Mouse (Mus musculus) kidney, embryonic 16.5 days (tissue): Measurements from ENCODE around the gene Slc9a1. TPM values are rescaled to one million over a fixed set of nuclear protein-coding genes. Genes with fewer than 3 reads are reported as not detected.

Source experiments
- ATAC-seq: fragments of 200-750 bp; cut with Nextera tagmentation; 2 replicates; pipeline ENCODE4 v1.8.0; 2017; ENCODE audit warnings: moderate TSS enrichment; ENCODE audit not compliant: low FRiP score, low TSS enrichment
- H3K27ac ChIP-seq: fragments of 300-500 bp; sonication (generic); 2 replicates; pipeline ENCODE4 v1.5.1; 2014; ENCODE audit warnings: low read length
- H3K27me3 ChIP-seq: fragments of 300-500 bp; sonication (generic); 2 replicates; pipeline ENCODE4 v1.6.1; 2014; ENCODE audit warnings: low read length, control low read depth, mixed read lengths; ENCODE audit not compliant: insufficient read depth
- H3K36me3 ChIP-seq: fragments of 300-500 bp; sonication (generic); 2 replicates; pipeline ENCODE4 v1.6.1; 2014; ENCODE audit warnings: low read length, control low read depth, mixed read lengths; ENCODE audit not compliant: insufficient read depth
- H3K4me1 ChIP-seq: fragments of 300-500 bp; sonication (generic); 2 replicates; pipeline ENCODE4 v1.6.1; 2014; ENCODE audit warnings: low read length, control low read depth, mixed read lengths; ENCODE audit not compliant: insufficient read depth
- H3K4me2 ChIP-seq: fragments of 300-500 bp; sonication (generic); replicated peaks from 2 replicates; pipeline ENCODE4 v1.6.1; 2014; ENCODE audit warnings: low read depth, low read length
- H3K4me3 ChIP-seq: fragments of 300-500 bp; sonication (generic); 2 replicates; pipeline ENCODE4 v1.5.1; 2014; ENCODE audit warnings: mild to moderate bottlenecking, low read length
- H3K9ac ChIP-seq: fragments of 300-500 bp; sonication (generic); replicated peaks from 2 replicates; pipeline ENCODE4 v1.6.1; 2014; ENCODE audit warnings: low read length
- H3K9me3 ChIP-seq: fragments of 300-500 bp; sonication (generic); 2 replicates; pipeline ENCODE4 v1.6.1; 2016; ENCODE audit warnings: low read length, control low read depth
- WGBS: fragments of 180-500 bp; shearing (Covaris S2); extraction: QIAGEN DNeasy Blood & Tissue Kit; methylation state at CpG from one replicate; pipeline ENCODE4 v1.1.7; 2014; 5-methylcytosine and 5-hydroxymethylcytosine counted together
- polyA plus RNA-seq: library from polyadenylated mRNA; unstranded; fragments of >200 nt; fragmentation: Nextera tagmentation; extraction: Ambion mirVana; gene quantifications from 2 replicates; pipeline ENCODE4 v1.2.1, GENCODE M21; 2015

Slc9a1 gene
- polyA plus RNA-seq, 1 experiment from 2014 or later = 9.5 TPM

- Histone ChIP-seq H3K9me3 (no peaks in the 10 kb centered on the region), H3K4me2 (no peak overlapping the region), H3K36me3 (no peaks in the 10 kb centered on the region), H3K4me3 (no peak overlapping the region), H3K4me1 (peaks cover 27% of the 10 kb centered on the region), H3K27me3 (no peaks in the 10 kb centered on the region), H3K27ac (no peak overlapping the region), H3K9ac (no peak overlapping the region)
- no peak for ATAC-seq
These were observed 17.5 kb downstream of the Slc9a1 start for GRCm38 (mm10) chr4:133387053-133387452.

GRCm38 (mm10) chr4:133388781-133389552 lies 19.5 kb downstream of the Slc9a1 start:
- Histone ChIP-seq H3K9ac (no peak overlapping the region), H3K36me3 (no peaks in the 10 kb centered on the region), H3K27me3 (no peaks in the 10 kb centered on the region), H3K4me2 (no peak overlapping the region), H3K4me1 (peaks cover 27% of the 10 kb centered on the region), H3K9me3 (no peaks in the 10 kb centered on the region), H3K4me3 (no peak overlapping the region), H3K27ac (peak overlapping the region; percentile 44; the same call in 1 of the 2 replicates)
- 79% methylated on average over 16 of the region's 16 CpGs for WGBS
- ATAC-seq = 0 out of 2 replicates have a peak, but pooled peaks have one; percentile 53

DNA sequence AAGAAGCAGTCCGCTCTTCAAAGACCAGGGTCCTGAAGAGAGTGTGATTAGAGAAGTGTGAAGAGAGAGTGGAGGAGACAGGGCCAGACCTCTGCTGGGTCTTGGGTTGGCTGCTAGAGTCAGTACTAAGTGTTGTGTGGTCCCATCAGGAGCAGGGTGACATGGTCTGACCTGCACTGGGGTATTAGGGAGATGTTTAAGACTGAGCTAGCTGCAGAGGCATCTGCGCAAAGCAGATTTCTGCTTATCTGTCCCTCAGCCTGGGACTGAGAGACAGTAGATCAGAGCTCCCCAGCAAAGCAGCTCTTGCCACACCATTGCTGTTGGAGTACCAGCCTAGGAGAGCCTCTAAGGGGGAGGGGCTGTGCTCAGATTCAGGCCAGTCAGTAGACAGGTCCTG lies 20.5 kb downstream of the Slc9a1 start:
- Histone ChIP-seq H3K36me3 (no peaks in the 10 kb centered on the region), H3K4me3 (no peak overlapping the region), H3K27me3 (no peaks in the 10 kb centered on the region), H3K27ac (peak overlapping the region; percentile 44; the same call in 1 of the 2 replicates), H3K9me3 (no peaks in the 10 kb centered on the region), H3K4me2 (no peak overlapping the region), H3K4me1 (peaks cover 38% of the 10 kb centered on the region), H3K9ac (no peak overlapping the region)
- WGBS = 84% methylated on average over 2 of the region's 2 CpGs
- no peak for ATAC-seq

GRCm38 (mm10) chr4:133390585-133390984 lies 21.1 kb downstream of the Slc9a1 start:
- Histone ChIP-seq H3K9me3 (no peaks in the 10 kb centered on the region), H3K27ac (0 out of 2 replicates have a peak overlapping the region, but pooled peaks have one; percentile 12), H3K36me3 (no peaks in the 10 kb centered on the region), H3K4me1 (peaks cover 43% of the 10 kb centered on the region), H3K9ac (no peak overlapping the region), H3K4me3 (no peak overlapping the region), H3K27me3 (no peaks in the 10 kb centered on the region), H3K4me2 (no peak overlapping the region)
- 92% methylated on average over 6 of the region's 6 CpGs for WGBS
- ATAC-seq = no peak

- Histone ChIP-seq H3K9ac (no peak overlapping the region; the same call in 1 of the 2 replicates), H3K27ac (peak overlapping the region; percentile 12), H3K27me3 (no peaks in the 10 kb centered on the region), H3K9me3 (no peaks in the 10 kb centered on the region), H3K4me1 (peaks cover 50% of the 10 kb centered on the region), H3K4me3 (no peak overlapping the region), H3K36me3 (no peaks in the 10 kb centered on the region), H3K4me2 (no peak overlapping the region)
- 63% methylated on average over 18 of the region's 18 CpGs for WGBS
- no peak for ATAC-seq
These were observed 21.9 kb downstream of the Slc9a1 start for GRCm38 (mm10) chr4:133391185-133392040.

DNA sequence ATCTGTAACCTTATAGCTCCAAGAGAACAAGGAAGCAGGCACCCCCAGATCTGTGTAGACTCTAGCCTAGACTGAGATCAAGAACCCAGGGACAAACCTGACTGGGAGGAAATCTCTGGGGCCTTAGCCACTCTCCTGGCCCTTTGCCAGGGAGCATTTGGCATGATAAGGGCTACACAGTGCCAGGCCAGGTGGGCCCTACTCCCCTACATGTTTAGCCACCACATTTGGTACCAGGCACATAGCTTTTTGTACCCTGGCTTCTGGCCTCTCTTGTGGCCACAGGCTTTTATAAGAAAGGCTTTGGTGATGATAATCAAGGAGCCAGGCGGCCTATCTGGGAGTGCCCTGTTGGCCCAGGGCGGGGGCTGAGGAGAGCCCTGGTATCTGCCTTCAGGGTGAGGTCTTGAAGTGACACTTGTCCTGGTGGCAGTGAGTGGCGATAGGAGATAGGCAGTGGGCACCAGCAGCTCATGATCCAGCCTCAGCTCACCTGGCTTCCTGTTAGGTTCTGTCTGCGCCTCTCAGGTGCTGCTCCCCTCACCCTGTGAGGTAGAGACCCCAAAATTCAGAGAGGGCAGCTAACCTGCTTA lies 25.6 kb downstream of the Slc9a1 start:
- no peaks in the 10 kb centered on the region for H3K9me3 ChIP-seq
- no peaks in the 10 kb centered on the region for H3K36me3 ChIP-seq
- ATAC-seq = no peak
- no peak overlapping the region for H3K27ac ChIP-seq
- WGBS = 82% methylated on average over 4 of the region's 4 CpGs
- no peak overlapping the region for H3K4me2 ChIP-seq
- H3K4me3 ChIP-seq = no peak overlapping the region
- H3K9ac ChIP-seq = no peak overlapping the region
- peaks cover 54% of the 10 kb centered on the region for H3K4me1 ChIP-seq
- no peaks in the 10 kb centered on the region for H3K27me3 ChIP-seq

- Histone ChIP-seq H3K4me1 (peaks cover 53% of the 10 kb centered on the region), H3K4me2 (no peak overlapping the region), H3K9ac (no peak overlapping the region), H3K27me3 (no peaks in the 10 kb centered on the region), H3K36me3 (no peaks in the 10 kb centered on the region), H3K4me3 (no peak overlapping the region), H3K27ac (no peak overlapping the region), H3K9me3 (no peaks in the 10 kb centered on the region)
- ATAC-seq = no peak
- 71% methylated on average over 2 of the region's 2 CpGs for whole genome bisulfite sequencing
These were observed 26.6 kb downstream of the Slc9a1 start for GRCm38 (mm10) chr4:133396079-133396478.

DNA sequence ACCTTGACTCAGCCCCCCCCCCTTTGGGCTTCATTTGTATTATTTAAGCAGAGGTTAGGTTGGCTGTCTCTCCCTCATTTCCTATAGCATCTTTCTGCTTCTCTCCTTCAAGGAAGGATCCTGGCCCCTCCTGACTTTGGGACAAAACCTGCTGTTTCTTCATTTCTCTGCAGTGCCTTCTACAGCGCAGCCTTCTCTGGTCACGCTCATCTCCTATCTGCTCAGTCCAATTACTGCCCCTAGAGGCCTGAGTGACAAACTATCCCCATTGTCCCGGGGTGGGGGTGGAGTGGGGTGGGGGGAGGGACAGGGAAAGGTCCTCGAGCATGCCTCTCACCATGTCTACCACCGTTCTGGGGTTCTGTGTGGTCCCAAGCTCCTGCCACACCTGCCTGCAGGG lies 27.8 kb downstream of the Slc9a1 start:
- Histone ChIP-seq H3K4me3 (no peak overlapping the region), H3K9me3 (no peaks in the 10 kb centered on the region), H3K27me3 (no peaks in the 10 kb centered on the region), H3K4me2 (no peak overlapping the region), H3K27ac (no peak overlapping the region), H3K36me3 (no peaks in the 10 kb centered on the region), H3K9ac (no peak overlapping the region), H3K4me1 (peaks cover 44% of the 10 kb centered on the region)
- ATAC-seq = no peak
- 61% methylated on average over 5 of the region's 5 CpGs for WGBS

DNA sequence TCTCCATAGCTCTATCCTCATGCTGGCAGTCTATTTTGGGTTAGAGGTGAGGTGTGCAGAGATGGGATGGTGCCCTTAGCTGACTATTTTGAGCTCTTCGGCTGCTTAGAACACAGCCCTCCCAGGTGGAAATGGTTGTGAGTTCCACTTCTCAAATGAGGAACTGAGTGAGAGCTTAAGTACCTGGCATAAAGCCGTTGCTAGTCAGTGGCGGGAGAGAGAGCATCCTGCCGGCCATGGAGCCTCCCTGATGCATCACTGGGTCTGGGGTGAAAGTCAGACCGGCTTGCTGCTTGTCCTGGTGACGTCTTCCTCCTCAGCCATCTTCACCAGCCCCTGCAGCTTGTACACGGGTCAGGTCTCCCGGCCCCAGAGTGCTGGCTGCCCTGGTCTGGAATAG lies 28.5 kb downstream of the Slc9a1 start:
- Histone ChIP-seq H3K4me3 (no peak overlapping the region), H3K27ac (no peak overlapping the region), H3K9ac (no peak overlapping the region), H3K27me3 (no peaks in the 10 kb centered on the region), H3K4me2 (no peak overlapping the region), H3K4me1 (peaks cover 44% of the 10 kb centered on the region), H3K9me3 (no peaks in the 10 kb centered on the region), H3K36me3 (no peaks in the 10 kb centered on the region)
- WGBS = 72% methylated on average over 8 of the region's 8 CpGs
- ATAC-seq = no peak
